ENCODE assay signal across 8 mouse cellular contexts in genomic region chr17:10335809-10336499, GRCm38 (mm10). TPM values are rescaled to one million over a fixed set of nuclear protein-coding genes. Genes with fewer than 3 reads are reported as not detected.
DNase-seq lines count a peak whose midpoint lies in the region; ATAC-seq lines count a peak whose summit lies in the region.

No protein-coding gene starts in this region.

- peak; percentile 55 for DNase-seq in left cerebral cortex, postnatal 4 days
- no peak for DNase-seq in left cerebral cortex, postnatal 36 days (ENCODE audit: low spot score in 2 of 2)
- peak; percentile 83 for DNase-seq in embryo, embryonic 10 days (ENCODE audit: low spot score)
- DNase-seq in liver, embryonic 11.5 days (ENCODE audit: low spot score) = peak; percentile 32
- no peak for DNase-seq in urinary bladder, adult 2 months (ENCODE audit: low spot score)
- DNase-seq in frontal cortex, postnatal 25 days (ENCODE audit: low spot score in 2 of 2) = no peak

- H3K9me3 ChIP-seq in heart, embryonic 14.5 days (ENCODE audit: control insufficient read depth, low read length) = no peaks in the 10 kb centered on the region
- H3K9me3 ChIP-seq in liver, embryonic 11.5 days (ENCODE audit: control insufficient read depth, low read length) = no peaks in the 10 kb centered on the region
- H3K9me3 ChIP-seq in stomach, embryonic 14.5 days (ENCODE audit: control insufficient read depth, low read depth, low read length) = no peaks in the 10 kb centered on the region

- H3K36me3 ChIP-seq in heart, embryonic 14.5 days (ENCODE audit: control insufficient read depth, insufficient read depth, low read length) = no peaks in the 10 kb centered on the region
- no peaks in the 10 kb centered on the region for H3K36me3 ChIP-seq in liver, embryonic 11.5 days (ENCODE audit: control insufficient read depth, insufficient read depth, low read length)
- H3K36me3 ChIP-seq in stomach, embryonic 14.5 days (ENCODE audit: control insufficient read depth, insufficient read depth, low read length) = no peaks in the 10 kb centered on the region

- peak overlapping the region; percentile 47 to 49; a peak in 3 of 4 replicates for H3K4me3 ChIP-seq in heart, embryonic 14.5 days (ENCODE audit: control insufficient read depth in 1 of 2, insufficient read depth in 1 of 2, low read depth in 1 of 2, low read length in 2 of 2)
- peak overlapping the region; percentile 43 for H3K4me3 ChIP-seq in liver, embryonic 11.5 days (ENCODE audit: low read depth, low read length)
- peak overlapping the region; percentile 42 for H3K4me3 ChIP-seq in stomach, embryonic 14.5 days (ENCODE audit: low read depth, low read length)

- no peak for ATAC-seq in heart, embryonic 14.5 days (ENCODE audit: insufficient number of reproducible peaks, insufficient read depth, low FRiP score, low read depth)
- ATAC-seq in liver, embryonic 11.5 days (replicated peaks; ENCODE audit: low FRiP score) = no peak
- no peak for ATAC-seq in stomach, embryonic 14.5 days (ENCODE audit: insufficient number of reproducible peaks, insufficient read depth, low FRiP score, low read depth)

- H3K27ac ChIP-seq in heart, embryonic 14.5 days (replicated peaks in 1 of 2; ENCODE audit: control insufficient read depth in 1 of 2, insufficient read depth in 1 of 2, low read depth in 2 of 2, low read length in 2 of 2) = peak overlapping the region; percentile 97 to 98
- no peak overlapping the region for H3K27ac ChIP-seq in liver, embryonic 11.5 days (ENCODE audit: low read depth, low read length)
- H3K27ac ChIP-seq in stomach, embryonic 14.5 days (ENCODE audit: low read length) = peak overlapping the region; percentile 73; the same call in 1 of the 2 replicates

- peak overlapping the region; percentile 82 for H3K4me2 ChIP-seq in heart, embryonic 14.5 days (ENCODE audit: low read length)
- H3K4me2 ChIP-seq in liver, embryonic 11.5 days = peak overlapping the region; percentile 66
- H3K4me2 ChIP-seq in stomach, embryonic 14.5 days (replicated peaks; ENCODE audit: low read depth, low read length) = peak overlapping the region; percentile 76

- intact Hi-C loops in left cerebral cortex, postnatal 4 days (cut with DNase I) = no loop called here
- intact Hi-C loops in left cerebral cortex, postnatal 36 days (cut with DNase I) = loop anchor here (1.0 to 5.0 kb wide), 2 partner anchors 59 to 161 kb away; no protein-coding TSS in a partner anchor

- peaks cover 21 to 41% of the 10 kb centered on the region in 2 experiments for H3K4me1 ChIP-seq in heart, embryonic 14.5 days (ENCODE audit: control insufficient read depth in 2 of 2, insufficient read depth in 2 of 2, low read length in 2 of 2)
- H3K4me1 ChIP-seq in liver, embryonic 11.5 days (replicated peaks; ENCODE audit: control insufficient read depth, insufficient read depth, low read length) = 0 out of 2 replicates have a peak, but pooled peaks cover 2% of the 10 kb centered on the region
- 0 out of 2 replicates have a peak, but pooled peaks cover 4% of the 10 kb centered on the region for H3K4me1 ChIP-seq in stomach, embryonic 14.5 days (ENCODE audit: control insufficient read depth, insufficient read depth, low read length)

- 22% methylated on average over 16 of the region's 16 CpGs for WGBS in heart, embryonic 14.5 days
- 22% methylated on average over 16 of the region's 16 CpGs for WGBS in liver, embryonic 11.5 days
- WGBS in stomach, embryonic 14.5 days = 27% methylated on average over 16 of the region's 16 CpGs

- no peaks in the 10 kb centered on the region for H3K27me3 ChIP-seq in heart, embryonic 14.5 days (ENCODE audit: control insufficient read depth, insufficient read depth, low read length)
- peaks cover 21% of the 10 kb centered on the region for H3K27me3 ChIP-seq in liver, embryonic 11.5 days (replicated peaks; ENCODE audit: control insufficient read depth, insufficient read depth, low read length)
- H3K27me3 ChIP-seq in stomach, embryonic 14.5 days (ENCODE audit: control insufficient read depth, insufficient read depth, low read length) = no peaks in the 10 kb centered on the region

- peak overlapping the region; percentile 87 for H3K9ac ChIP-seq in heart, embryonic 14.5 days (ENCODE audit: low read length)
- no peak overlapping the region for H3K9ac ChIP-seq in liver, embryonic 11.5 days (ENCODE audit: low read depth, low read length)
- H3K9ac ChIP-seq in stomach, embryonic 14.5 days (replicated peaks; ENCODE audit: low read depth, low read length) = no peak overlapping the region

RNA-seq across cellular contexts. Expression of gene Qk, which starts 16.3 kb away (rescaled TPM):
- 100 to 1,000 TPM; 247 to 250 TPM for total RNA-seq in left cerebral cortex, postnatal 4 days (2021)
- 100 to 1,000 TPM; 333 to 359 TPM for total RNA-seq in left cerebral cortex, postnatal 36 days (2021)
- polyA plus RNA-seq in heart, embryonic 14.5 days (2014; fragmentation: Nextera tagmentation; extraction: Ambion mirVana) = 71.8 and 76.2 TPM in 2 replicates
- 18.2 and 20.3 TPM in 2 replicates for polyA plus RNA-seq in liver, embryonic 11.5 days (2014; fragmentation: Nextera tagmentation; extraction: Ambion mirVana)
- 37.3 and 38.6 TPM in 2 replicates for polyA plus RNA-seq in stomach, embryonic 14.5 days (2014; fragmentation: Nextera tagmentation; extraction: Ambion mirVana)
- polyA plus RNA-seq in urinary bladder, adult 2 months (2012; rRNA removed) = 74.0 and 86.9 TPM in 2 replicates

Comparison
In these comparisons a context has a peak if more than half of its experiments do, and no peak if none do; other contexts are left out.
1. DNase-seq: peak in left cerebral cortex, postnatal 4 days (single experiment), embryo, embryonic 10 days (single experiment) and liver, embryonic 11.5 days (single experiment); none in left cerebral cortex, postnatal 36 days (0 of 2), urinary bladder, adult 2 months (single experiment) and frontal cortex, postnatal 25 days (0 of 2).
2. Peak in every context shown above with its lines, with median percentiles within 50 percentile points of each other: H3K4me2 ChIP-seq and H3K4me3 ChIP-seq.